ENCODE assay signal across 25 mouse cellular contexts in genomic region chr4:107977593-107977992, GRCm38 (mm10). TPM values are rescaled to one million over a fixed set of nuclear protein-coding genes. Genes with fewer than 3 reads are reported as not detected.
"Had no signal": no experiment of that assay in that cellular context is flagged by ENCODE, and none has a peak within 500 bp of the region (broad histone marks: within the 10 kb centered on the region; RNA-seq: fewer than 3 reads in every experiment).

No protein-coding gene starts in this region.

- H3K27ac ChIP-seq: liver, embryonic 14.5 days; midbrain, embryonic 10.5 days; midbrain, embryonic 12.5 days; neural tube, embryonic 13.5 days had no signal

- H3K4me3 ChIP-seq: midbrain, embryonic 10.5 days; midbrain, embryonic 12.5 days; myocyte; neural tube, embryonic 13.5 days had no signal

- H3K9ac ChIP-seq: liver, embryonic 14.5 days; lung, embryonic 14.5 days; midbrain, embryonic 12.5 days; neural tube, embryonic 13.5 days had no signal

- DNase-seq: lung, adult 18-20 months; lung, embryonic 14.5 days; lung, postnatal 10 days; lung, postnatal 4 days; midbrain, embryonic 14.5 days; retina, postnatal 1 day; right cerebral cortex, adult 18-20 months; right cerebral cortex, postnatal 25 days; right cerebral cortex, postnatal 4 days; spleen, adult 18-20 months; thymus, adult 2 months; thymus, postnatal 25 days; thymus, postnatal 4 days had no signal

- H3K4me2 ChIP-seq: lung, embryonic 14.5 days; midbrain, embryonic 12.5 days; neural tube, embryonic 13.5 days had no signal

- H3K4me1 ChIP-seq: midbrain, embryonic 12.5 days had no signal

- H3K36me3 ChIP-seq: midbrain, embryonic 10.5 days; midbrain, embryonic 12.5 days; neural tube, embryonic 13.5 days had no signal

- ATAC-seq: midbrain, embryonic 16.5 days had no signal

- H3K9me3 ChIP-seq: midbrain, embryonic 10.5 days; midbrain, embryonic 12.5 days; neural tube, embryonic 13.5 days had no signal

- H3K27me3 ChIP-seq: neural tube, embryonic 13.5 days had no signal

RNA-seq across cellular contexts. Expression of gene Slc1a7, which starts 9.5 kb away (rescaled TPM):
- total RNA-seq: megakaryocyte, adult 5-6 weeks; megakaryocyte-erythroid progenitor cell, adult 5-6 weeks; neutrophil, adult 5-6 weeks had no signal
- polyA plus RNA-seq: liver, embryonic 16.5 days; midbrain, embryonic 10.5 days; midbrain, embryonic 12.5 days; midbrain, embryonic 14.5 days; midbrain, embryonic 16.5 days; neural tube, embryonic 11.5 days; neural tube, embryonic 13.5 days; stomach, embryonic 14.5 days had no signal
